Mouse (Mus musculus): ENCODE data around the gene AU022252.

DNA sequence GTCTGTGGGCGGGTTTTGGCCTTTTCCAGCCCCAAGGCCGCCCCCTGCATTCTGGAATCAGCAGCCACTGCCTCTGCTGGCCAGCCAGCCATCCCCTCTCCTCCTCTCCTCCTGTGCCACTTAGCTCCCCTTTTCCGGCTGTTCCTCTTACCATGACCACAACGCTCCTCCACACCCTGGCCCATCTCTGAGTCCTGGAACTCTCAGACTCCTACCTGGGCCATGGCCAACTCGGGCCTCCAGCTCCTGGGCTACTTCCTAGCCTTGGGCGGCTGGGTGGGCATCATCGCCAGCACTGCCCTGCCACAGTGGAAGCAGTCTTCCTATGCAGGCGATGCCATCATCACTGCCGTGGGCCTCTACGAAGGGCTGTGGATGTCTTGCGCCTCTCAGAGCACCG is 22.8 kb upstream of the AU022252 start, which contains the start of gene Cldn19:
- TF ChIP-seq TAL1 (IDR thresholded peaks at IDR 0.05; ENCODE audit: low read length) (no peak), GATA1 (IDR thresholded peaks at IDR 0.05; ENCODE audit: low read length) (no peak)

All from erythroblast, embryonic 14.5 days (primary cell).